In the genomic region with DNA sequence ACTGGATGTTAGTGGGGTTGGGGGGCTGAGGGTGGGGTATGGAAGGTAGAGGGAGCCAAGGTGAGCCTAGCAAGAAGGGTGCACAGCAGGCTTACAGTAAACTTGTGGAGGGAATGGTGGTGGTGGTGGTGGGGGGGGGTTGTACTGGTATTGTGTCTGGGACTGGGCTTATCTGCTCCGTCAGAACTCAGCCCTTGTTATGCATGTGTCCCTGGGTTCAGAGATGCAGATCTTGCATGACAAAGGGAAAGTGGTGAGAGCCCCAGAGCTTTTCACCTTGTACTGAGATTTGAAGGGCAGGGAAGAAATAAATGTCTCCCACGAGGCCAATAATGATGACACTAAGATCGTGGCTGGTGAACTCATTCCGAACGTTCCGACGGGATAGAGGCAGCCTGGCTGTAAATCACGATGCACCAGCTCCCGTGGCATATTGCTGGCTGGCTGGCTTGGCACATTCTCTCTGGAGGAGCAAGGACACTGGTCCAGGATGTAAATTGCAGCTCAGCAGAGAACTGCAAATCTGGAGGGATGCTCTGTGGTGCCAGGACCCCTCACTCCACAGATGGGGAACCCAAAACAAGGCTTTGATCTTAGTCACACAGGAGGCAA, we compare ENCODE assay signal across 20 mouse cellular contexts.
A peak's percentile ranks its signal among the peaks of the same experiment; 100 is the strongest.
DNase-seq lines count a peak whose midpoint lies in the region; ATAC-seq and TF ChIP-seq lines count a peak whose summit lies in the region.
"Had no signal": no experiment of that assay in that cellular context is flagged by ENCODE, and none has a peak within 500 bp of the region (broad histone marks: within the 10 kb centered on the region; RNA-seq: fewer than 3 reads in every experiment).

No protein-coding gene starts in this region.

- H3K27me3 ChIP-seq in forebrain, postnatal 0 days (ENCODE audit: insufficient read depth, low read length), result no peaks in the 10 kb centered on the region
- no peaks in the 10 kb centered on the region for H3K27me3 ChIP-seq in forebrain, embryonic 14.5 days (replicated peaks; ENCODE audit: control insufficient read depth, insufficient read depth, low read length)
- H3K27me3 ChIP-seq in neural tube, embryonic 11.5 days (ENCODE audit: control insufficient read depth, insufficient read depth, low read length), result no peaks in the 10 kb centered on the region
- no peaks in the 10 kb centered on the region for H3K27me3 ChIP-seq in neural tube, embryonic 14.5 days (ENCODE audit: control insufficient read depth, insufficient read depth, low read length)
- H3K27me3 ChIP-seq: heart, embryonic 15.5 days; hindbrain, embryonic 12.5 days; limb, embryonic 13.5 days had no signal

- no peak overlapping the region for H3K4me3 ChIP-seq in forebrain, postnatal 0 days (ENCODE audit: low read depth, low read length)
- H3K4me3 ChIP-seq in forebrain, embryonic 14.5 days (ENCODE audit: low read depth, low read length), result no peak overlapping the region
- no peak overlapping the region for H3K4me3 ChIP-seq in neural tube, embryonic 11.5 days (ENCODE audit: low read depth, low read length)
- H3K4me3 ChIP-seq in neural tube, embryonic 14.5 days (ENCODE audit: low read depth, low read length), result no peak overlapping the region
- H3K4me3 ChIP-seq: erythroblast, embryonic 14.5 days; heart, adult 2 months; heart, embryonic 15.5 days; hindbrain, embryonic 12.5 days; limb, embryonic 13.5 days had no signal

- 37% methylated on average over 9 of the region's 9 CpGs for WGBS in forebrain, postnatal 0 days
- 36% methylated on average over 9 of the region's 9 CpGs for WGBS in forebrain, embryonic 14.5 days
- 13% methylated on average over 9 of the region's 9 CpGs for WGBS in neural tube, embryonic 11.5 days
- 4% methylated on average over 9 of the region's 9 CpGs for WGBS in neural tube, embryonic 14.5 days

- H3K9me3 ChIP-seq in forebrain, postnatal 0 days (ENCODE audit: low read length), result no peaks in the 10 kb centered on the region
- no peaks in the 10 kb centered on the region for H3K9me3 ChIP-seq in forebrain, embryonic 14.5 days (replicated peaks; ENCODE audit: control insufficient read depth, low read length)
- no peaks in the 10 kb centered on the region for H3K9me3 ChIP-seq in neural tube, embryonic 11.5 days (ENCODE audit: control insufficient read depth, low read length)
- no peaks in the 10 kb centered on the region for H3K9me3 ChIP-seq in neural tube, embryonic 14.5 days (ENCODE audit: control insufficient read depth, low read length)
- H3K9me3 ChIP-seq: heart, embryonic 15.5 days; hindbrain, embryonic 12.5 days; limb, embryonic 13.5 days had no signal

- no peak overlapping the region for H3K27ac ChIP-seq in forebrain, postnatal 0 days (ENCODE audit: low read depth, low read length)
- no peak overlapping the region for H3K27ac ChIP-seq in forebrain, embryonic 14.5 days (ENCODE audit: low read depth, low read length)
- H3K27ac ChIP-seq in neural tube, embryonic 11.5 days (ENCODE audit: low read depth, low read length), result peak overlapping the region; percentile 58; the same call in 1 of the 2 replicates
- H3K27ac ChIP-seq in neural tube, embryonic 14.5 days (ENCODE audit: low read depth, low read length), result peak overlapping the region; percentile 11; the same call in 1 of the 2 replicates
- H3K27ac ChIP-seq: heart, adult 2 months; heart, embryonic 15.5 days; hindbrain, embryonic 12.5 days; limb, embryonic 13.5 days; liver, embryonic 14.5 days had no signal

- no peak overlapping the region for H3K9ac ChIP-seq in forebrain, postnatal 0 days
- H3K9ac ChIP-seq in forebrain, embryonic 14.5 days (ENCODE audit: low read length), result no peak overlapping the region
- peak overlapping the region; percentile 6; the same call in 1 of the 2 replicates for H3K9ac ChIP-seq in neural tube, embryonic 11.5 days (ENCODE audit: low read length)
- H3K9ac ChIP-seq in neural tube, embryonic 14.5 days (replicated peaks; ENCODE audit: low read depth, low read length), result no peak overlapping the region
- H3K9ac ChIP-seq: heart, embryonic 15.5 days; hindbrain, embryonic 12.5 days; limb, embryonic 13.5 days; liver, embryonic 14.5 days had no signal

- H3K4me1 ChIP-seq in forebrain, postnatal 0 days (ENCODE audit: insufficient read depth), result no peaks in the 10 kb centered on the region
- no peaks in the 10 kb centered on the region for H3K4me1 ChIP-seq in forebrain, embryonic 14.5 days (ENCODE audit: control insufficient read depth, insufficient read depth, low read length)
- H3K4me1 ChIP-seq in neural tube, embryonic 11.5 days (ENCODE audit: control insufficient read depth, insufficient read depth, low read length), result no peaks in the 10 kb centered on the region
- 0 out of 2 replicates have a peak, but pooled peaks cover 5% of the 10 kb centered on the region for H3K4me1 ChIP-seq in neural tube, embryonic 14.5 days (ENCODE audit: control insufficient read depth, insufficient read depth, low read length)
- H3K4me1 ChIP-seq: heart, embryonic 15.5 days; limb, embryonic 13.5 days had no signal

- ATAC-seq in forebrain, postnatal 0 days, result no peak
- ATAC-seq in forebrain, embryonic 14.5 days, result no peak
- ATAC-seq in neural tube, embryonic 11.5 days (ENCODE audit: insufficient read depth, low FRiP score, low TSS enrichment), result no peak
- ATAC-seq in neural tube, embryonic 14.5 days (ENCODE audit: low read depth), result peak; percentile 66; the same call in 1 of the 2 replicates
- ATAC-seq: intestine, postnatal 0 days; midbrain, embryonic 16.5 days had no signal

- H3K4me2 ChIP-seq in forebrain, postnatal 0 days (ENCODE audit: low read depth), result no peak overlapping the region
- no peak overlapping the region for H3K4me2 ChIP-seq in forebrain, embryonic 14.5 days (ENCODE audit: low read length)
- H3K4me2 ChIP-seq in neural tube, embryonic 11.5 days (ENCODE audit: low read depth), result no peak overlapping the region
- no peak overlapping the region for H3K4me2 ChIP-seq in neural tube, embryonic 14.5 days (ENCODE audit: low read depth, low read length)
- H3K4me2 ChIP-seq: heart, embryonic 15.5 days; hindbrain, embryonic 12.5 days; limb, embryonic 13.5 days had no signal

- DNase-seq in forebrain, postnatal 0 days, result peak; percentile 1
- no peak for DNase-seq in forebrain, embryonic 14.5 days (ENCODE audit: low spot score)
- DNase-seq in neural tube, embryonic 11.5 days (ENCODE audit: low spot score), result peak; percentile 33
- no peak for DNase-seq in neural tube, embryonic 10.5 days (ENCODE audit: extremely low spot score, low spot score)
- DNase-seq in adrenal gland, postnatal 10 days, result peak; percentile 64
- DNase-seq in spleen, postnatal 10 days (ENCODE audit: low spot score in 2 of 2), result no peak
- no peak for DNase-seq in layer of hippocampus, adult 9-11 months
- DNase-seq: B cell, adult 2 months; cerebellum, adult 9-11 months; heart, adult 2 months; kidney, postnatal 10 days; thymus, adult 2 months had no signal

- TF ChIP-seq CTCF in forebrain, postnatal 0 days (IDR thresholded peaks at IDR 0.05; ENCODE audit: low read depth), result no peak

- H3K36me3 ChIP-seq in forebrain, postnatal 0 days (ENCODE audit: insufficient read depth), result no peaks in the 10 kb centered on the region
- H3K36me3 ChIP-seq in forebrain, embryonic 14.5 days (ENCODE audit: control insufficient read depth, insufficient read depth, low read length), result no peaks in the 10 kb centered on the region
- no peaks in the 10 kb centered on the region for H3K36me3 ChIP-seq in neural tube, embryonic 11.5 days (ENCODE audit: control insufficient read depth, insufficient read depth, low read length)
- no peaks in the 10 kb centered on the region for H3K36me3 ChIP-seq in neural tube, embryonic 14.5 days (ENCODE audit: control insufficient read depth, insufficient read depth, low read length)
- H3K36me3 ChIP-seq: heart, embryonic 15.5 days; hindbrain, embryonic 12.5 days; limb, embryonic 13.5 days had no signal

Comparison
In these comparisons a context has a peak if more than half of its experiments do, and no peak if none do; other contexts are left out.
1. DNase-seq: peak in forebrain, postnatal 0 days (single experiment), neural tube, embryonic 11.5 days (single experiment) and adrenal gland, postnatal 10 days (single experiment); none in forebrain, embryonic 14.5 days (single experiment), neural tube, embryonic 10.5 days (single experiment), spleen, postnatal 10 days (0 of 2) and layer of hippocampus, adult 9-11 months (single experiment).
2. H3K27ac ChIP-seq: peak in neural tube, embryonic 11.5 days (single experiment) and neural tube, embryonic 14.5 days (single experiment); none in forebrain, postnatal 0 days (single experiment) and forebrain, embryonic 14.5 days (single experiment).